Mouse (Mus musculus) thymus, adult 2 months (tissue): ENCODE measurements around the gene C1qtnf1. TPM values are rescaled to one million over a fixed set of nuclear protein-coding genes. Genes with fewer than 3 reads are reported as not detected.
A peak's percentile ranks its signal among the peaks of the same experiment; 100 is the strongest.

Experiments
- DNase-seq: peaks from one replicate; pipeline ENCODE4 v3.0.0; 2021
- H3K27ac ChIP-seq: fragments of 200-500 bp; 2 replicates; pipeline ENCODE4 v1.5.1; 2012; ENCODE audit warnings: low read length, control low read depth; ENCODE audit not compliant: control insufficient read depth, insufficient read depth
- H3K27me3 ChIP-seq: fragments of 200-500 bp; 2 replicates; pipeline ENCODE4 v1.6.1; 2012; ENCODE audit warnings: mild to moderate bottlenecking, low read length, moderate library complexity, mixed read lengths; ENCODE audit not compliant: control insufficient read depth, insufficient read depth
- H3K36me3 ChIP-seq: fragments of 200-500 bp; 2 replicates; pipeline ENCODE4 v1.6.1; 2012; ENCODE audit warnings: mild to moderate bottlenecking, low read length, moderate library complexity; ENCODE audit not compliant: control insufficient read depth, insufficient read depth
- H3K4me1 ChIP-seq: fragments of 200-500 bp; replicated peaks from 2 replicates; pipeline ENCODE4 v1.6.1; 2012; ENCODE audit warnings: low read length; ENCODE audit not compliant: control insufficient read depth, insufficient read depth
- H3K4me3 ChIP-seq: fragments of 200-500 bp; 2 replicates; pipeline ENCODE4 v1.5.1; 2012; ENCODE audit warnings: mild to moderate bottlenecking, low read length, control low read depth, moderate library complexity; ENCODE audit not compliant: control insufficient read depth, insufficient read depth
- CTCF ChIP-seq: fragments of 200-500 bp; IDR thresholded peaks from 2 replicates; pipeline ENCODE4 v1.5.1; 2012; ENCODE audit warnings: mild to moderate bottlenecking, control low read depth, low read length, moderate library complexity, borderline replicate concordance; ENCODE audit not compliant: control insufficient read depth, poor library complexity, insufficient read depth; ENCODE audit errors: extremely low read depth
- POLR2A ChIP-seq: fragments of 200-500 bp; IDR thresholded peaks from 2 replicates; pipeline ENCODE4 v1.6.1; 2012; ENCODE audit warnings: mild to moderate bottlenecking, low read length, control low read depth, moderate library complexity; ENCODE audit not compliant: control insufficient read depth, poor library complexity, insufficient read depth; ENCODE audit errors: extremely low read depth
- WGBS: fragments of 180-500 bp; shearing (Covaris S2); methylation state at CpG from one replicate; pipeline ENCODE4 v1.1.7; 2018; 5-methylcytosine and 5-hydroxymethylcytosine counted together
- polyA plus RNA-seq: library from polyadenylated mRNA; depleted of rRNA; stranded (reverse); fragments of >200 nt; gene quantifications from 2 replicates; pipeline ENCODE4 v1.2.3, GENCODE M21; 2012

The C1qtnf1 gene
- polyA plus RNA-seq, 1 experiment: 10.6 TPM

GRCm38 (mm10) chr11:118426765-118427164 is 1.2 kb upstream of the C1qtnf1 start:
- Histone ChIP-seq H3K27ac (no peak overlapping the region), H3K27me3 (no peaks in the 10 kb centered on the region), H3K4me3 (no peak overlapping the region), H3K4me1 (peaks cover 29% of the 10 kb centered on the region), H3K36me3 (no peaks in the 10 kb centered on the region)
- no peak for DNase-seq
- no peak for TF ChIP-seq POLR2A
- TF ChIP-seq CTCF: no peak
- 76% methylated on average over 5 of the region's 5 CpGs for WGBS

GRCm38 (mm10) chr11:118427266-118427779 is 680 bp upstream of the C1qtnf1 start:
- H3K4me1 ChIP-seq: peaks cover 29% of the 10 kb centered on the region
- WGBS: 38% methylated on average over 3 of the region's 3 CpGs
- H3K27ac ChIP-seq: no peak overlapping the region

GRCm38 (mm10) chr11:118428460-118428868 is 461 bp downstream of the C1qtnf1 start:
- H3K36me3 ChIP-seq: no peaks in the 10 kb centered on the region
- peaks cover 26% of the 10 kb centered on the region for H3K4me1 ChIP-seq
- 8% methylated on average over 11 of the region's 11 CpGs for WGBS
- TF ChIP-seq CTCF: no peak
- TF ChIP-seq POLR2A: no peak
- no peak overlapping the region for H3K4me3 ChIP-seq
- no peak overlapping the region for H3K27ac ChIP-seq
- no peaks in the 10 kb centered on the region for H3K27me3 ChIP-seq
- DNase-seq: no peak

More at GRCm38 (mm10) chr11:118427266-118427779, 680 bp upstream of the C1qtnf1 start:
- H3K4me3 ChIP-seq: no peak overlapping the region
- H3K36me3 ChIP-seq: no peaks in the 10 kb centered on the region
- TF ChIP-seq CTCF (no peak), POLR2A (no peak)
- no peaks in the 10 kb centered on the region for H3K27me3 ChIP-seq
- DNase-seq: no peak

GRCm38 (mm10) chr11:118428944-118429709 is 1.1 kb downstream of the C1qtnf1 start:
- WGBS: 77% methylated on average over 8 of the region's 8 CpGs
- Histone ChIP-seq H3K4me1 (peaks cover 23% of the 10 kb centered on the region), H3K4me3 (no peak overlapping the region)

GRCm38 (mm10) chr11:118430291-118430885 is 2.4 kb downstream of the C1qtnf1 start:
- DNase-seq: no peak
- no peaks in the 10 kb centered on the region for H3K36me3 ChIP-seq
- H3K27me3 ChIP-seq: no peaks in the 10 kb centered on the region
- H3K4me3 ChIP-seq: no peak overlapping the region
- no peak overlapping the region for H3K27ac ChIP-seq
- H3K4me1 ChIP-seq: peaks cover 30% of the 10 kb centered on the region
- 77% methylated on average over 4 of the region's 4 CpGs for WGBS
- TF ChIP-seq POLR2A (no peak), CTCF (no peak)

More at GRCm38 (mm10) chr11:118428944-118429709, 1.1 kb downstream of the C1qtnf1 start:
- Histone ChIP-seq H3K36me3 (no peaks in the 10 kb centered on the region), H3K27ac (peak overlapping the region; percentile 10; the same call in 1 of the 2 replicates), H3K27me3 (no peaks in the 10 kb centered on the region)
- DNase-seq: no peak
- TF ChIP-seq CTCF (no peak), POLR2A (no peak)

GRCm38 (mm10) chr11:118431100-118431948 is 3.3 kb downstream of the C1qtnf1 start:
- 92% methylated on average over 16 of the region's 16 CpGs for WGBS
- peaks cover 31% of the 10 kb centered on the region for H3K4me1 ChIP-seq
- H3K27me3 ChIP-seq: no peaks in the 10 kb centered on the region
- no peak for TF ChIP-seq CTCF
- no peak for TF ChIP-seq POLR2A
- H3K36me3 ChIP-seq: no peaks in the 10 kb centered on the region
- H3K4me3 ChIP-seq: no peak overlapping the region
- no peak for DNase-seq
- H3K27ac ChIP-seq: no peak overlapping the region
